ENCODE assay signal across 11 mouse cellular contexts in genomic region chr6:143503953-143504352, GRCm38 (mm10).
"Had no signal": no experiment of that assay in that cellular context is flagged by ENCODE, and none has a peak within 500 bp of the region (broad histone marks: within the 10 kb centered on the region; RNA-seq: fewer than 3 reads in every experiment).

No protein-coding gene starts in this region.

- DNase-seq: heart, adult 2 months; heart, postnatal 14 days; heart, postnatal 36 days; kidney, adult 11 months; kidney, adult 8-10 months; kidney, postnatal 10 days; kidney, postnatal 25 days; kidney, postnatal 4 days; liver; liver, embryonic 13.5 days; liver, postnatal 0 days had no signal
